Mouse (Mus musculus) C2C12 (cell line): ENCODE measurements around the gene Ring1.

Experiments
- CEBPB ChIP-seq: IDR thresholded peaks from one replicate; pipeline ENCODE4 v1.6.1; 2011; ENCODE audit warnings: low read depth, mild to moderate bottlenecking, control low read depth, moderate library complexity
- CTCF ChIP-seq: IDR thresholded peaks from one replicate; pipeline ENCODE4 v1.5.1; 2011; ENCODE audit not compliant: control insufficient read depth, insufficient read depth, insufficient read length
- FOSL1 ChIP-seq: IDR thresholded peaks from one replicate; pipeline ENCODE4 v1.8.0; 2011; ENCODE audit warnings: mild to moderate bottlenecking, low read length; ENCODE audit not compliant: poor library complexity, insufficient read depth, severe bottlenecking
- MAX ChIP-seq: IDR thresholded peaks from one replicate; pipeline ENCODE4 v1.6.1; 2011; ENCODE audit warnings: mild to moderate bottlenecking, control low read depth
- MYOD1 ChIP-seq: IDR thresholded peaks from one replicate; pipeline ENCODE4 v1.6.1; 2011; ENCODE audit warnings: low read depth; ENCODE audit not compliant: control insufficient read depth, insufficient read length
- USF1 ChIP-seq: IDR thresholded peaks from one replicate; pipeline ENCODE4 v1.6.1; 2011; ENCODE audit warnings: low read depth, mild to moderate bottlenecking, control low read depth, moderate library complexity

DNA sequence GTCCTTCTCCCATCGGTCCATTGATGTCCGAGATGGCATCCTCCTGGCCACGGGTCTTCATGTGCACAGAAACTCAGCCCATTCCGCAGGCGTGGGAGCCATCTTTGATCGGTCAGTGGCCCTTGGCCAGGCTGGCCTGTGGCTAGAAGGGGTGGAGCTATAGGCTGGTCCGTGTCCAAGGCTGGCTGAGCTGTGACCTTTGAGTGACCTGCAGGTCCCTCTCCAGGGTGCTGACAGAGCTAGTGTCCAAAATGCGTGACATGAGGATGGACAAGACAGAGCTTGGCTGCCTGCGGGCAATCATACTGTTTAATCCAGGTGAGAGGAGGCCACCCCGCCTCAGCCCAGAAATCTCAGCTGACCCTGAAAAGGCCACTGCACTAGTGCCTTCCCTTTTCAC, 12.2 kb upstream of the Ring1 start:
- no peak for TF ChIP-seq CTCF
- TF ChIP-seq MAX: no peak
- no peak for TF ChIP-seq USF1
- TF ChIP-seq FOSL1: no peak
- no peak for TF ChIP-seq MYOD1
- TF ChIP-seq CEBPB: no peak
